Mouse (Mus musculus) liver, embryonic 12.5 days (tissue): ENCODE results near the gene Nrxn3. TPM values are rescaled to one million over a fixed set of nuclear protein-coding genes. Genes with fewer than 3 reads are reported as not detected.

Experiments used
- ATAC-seq: fragments of 200-750 bp; cut with Nextera tagmentation; 2 replicates; pipeline ENCODE4 v1.8.0; 2017; ENCODE audit warnings: moderate number of reproducible peaks, mild to moderate bottlenecking, moderate library complexity
- H3K27ac ChIP-seq: fragments of 300-500 bp; sonication (generic); 2 replicates; pipeline ENCODE4 v1.5.1; 2016; ENCODE audit warnings: mild to moderate bottlenecking
- H3K27me3 ChIP-seq: fragments of 300-500 bp; sonication (generic); replicated peaks from 2 replicates; pipeline ENCODE4 v1.6.1; 2016; ENCODE audit warnings: mild to moderate bottlenecking, moderate library complexity
- H3K36me3 ChIP-seq: fragments of 300-500 bp; sonication (generic); 2 replicates; pipeline ENCODE4 v1.6.1; 2016; ENCODE audit warnings: mild to moderate bottlenecking, moderate library complexity
- H3K4me1 ChIP-seq: fragments of 300-500 bp; sonication (generic); 2 replicates; pipeline ENCODE4 v1.6.1; 2016
- H3K4me2 ChIP-seq: fragments of 300-500 bp; sonication (generic); 2 replicates; pipeline ENCODE4 v1.6.1; 2016; ENCODE audit warnings: mild to moderate bottlenecking, moderate library complexity
- H3K4me3 ChIP-seq: fragments of 300-500 bp; sonication (generic); 2 replicates; pipeline ENCODE4 v1.5.1; 2016; ENCODE audit warnings: mild to moderate bottlenecking, moderate library complexity
- H3K9ac ChIP-seq: fragments of 300-500 bp; sonication (generic); 2 replicates; pipeline ENCODE4 v1.6.1; 2016; ENCODE audit warnings: mild to moderate bottlenecking, moderate library complexity
- H3K9me3 ChIP-seq: fragments of 300-500 bp; sonication (generic); replicated peaks from 2 replicates; pipeline ENCODE4 v1.6.1; 2016; ENCODE audit warnings: mild to moderate bottlenecking, moderate library complexity
- WGBS: fragments of 180-500 bp; shearing (Covaris S2); methylation state at CpG from one replicate; pipeline ENCODE4 v1.1.7; 2016; ENCODE audit not compliant: insufficient replicate concordance; 5-methylcytosine and 5-hydroxymethylcytosine counted together
- polyA plus RNA-seq: library from polyadenylated mRNA; unstranded; fragments of >200 nt; fragmentation: Nextera tagmentation; extraction: Ambion mirVana; gene quantifications from 2 replicates; pipeline ENCODE4 v1.2.1, GENCODE M21; 2016

Nrxn3 gene
- polyA plus RNA-seq, 1 experiment from 2014 or later, result 1.4 TPM

DNA sequence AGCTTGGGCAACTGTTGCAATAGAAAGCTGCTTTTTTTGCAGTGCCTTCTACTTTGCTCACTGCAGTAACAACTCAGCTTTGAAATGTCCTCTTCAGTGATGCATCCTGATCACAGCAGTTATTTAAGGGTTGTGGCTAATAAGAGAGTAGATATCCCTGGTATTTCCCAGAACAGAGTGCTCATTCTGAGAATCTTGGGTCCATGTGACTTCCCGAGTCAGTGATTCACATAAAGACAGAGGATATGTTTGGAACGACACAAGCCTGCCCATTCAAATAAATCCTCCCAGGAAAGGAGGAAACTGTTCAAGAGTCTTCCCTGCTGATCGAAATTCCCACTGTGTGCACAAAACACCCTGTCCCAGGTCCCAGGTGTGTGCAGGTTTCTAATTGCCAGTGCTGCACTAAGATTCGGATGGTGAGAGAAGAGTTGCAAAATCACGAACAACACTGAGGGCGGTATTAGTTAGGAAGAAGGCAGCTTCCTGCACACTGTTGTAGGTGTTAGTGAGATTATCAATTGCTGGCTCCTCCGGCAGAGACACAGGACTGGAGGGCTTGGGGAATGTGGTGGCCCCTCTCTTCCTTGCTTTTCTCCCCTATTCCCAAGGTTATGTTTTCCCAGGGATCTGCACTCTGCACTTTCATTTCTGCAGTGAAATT is 230.4 kb downstream of the Nrxn3 start:
- H3K9ac ChIP-seq, result no peak overlapping the region
- H3K36me3 ChIP-seq, result no peaks in the 10 kb centered on the region
- no peaks in the 10 kb centered on the region for H3K4me1 ChIP-seq
- no peak overlapping the region for H3K27ac ChIP-seq
- no peaks in the 10 kb centered on the region for H3K27me3 ChIP-seq
- WGBS, result 54% methylated on average over 7 of the region's 7 CpGs
- H3K4me3 ChIP-seq, result no peak overlapping the region
- no peaks in the 10 kb centered on the region for H3K9me3 ChIP-seq
- no peak for ATAC-seq
- no peak overlapping the region for H3K4me2 ChIP-seq

DNA sequence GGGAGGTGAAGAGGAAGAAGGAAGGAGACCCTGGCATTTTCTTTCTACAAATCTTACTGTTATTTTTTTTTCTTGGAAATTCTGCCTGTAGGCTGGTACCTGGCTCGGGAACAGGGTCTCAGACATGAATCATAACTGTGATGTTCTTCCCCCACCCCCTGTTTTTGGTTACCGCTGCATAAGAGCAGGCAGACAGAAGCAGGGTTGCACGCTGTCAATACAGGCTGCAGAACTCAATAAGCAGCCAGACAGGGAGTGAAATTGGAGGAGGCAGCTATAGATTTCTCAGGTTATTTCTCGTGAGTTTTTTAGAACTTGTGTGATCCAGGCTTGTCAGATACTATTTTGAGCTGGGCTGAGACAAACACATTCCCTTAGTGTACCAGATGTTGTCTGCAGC is 231.1 kb downstream of the Nrxn3 start:
- H3K4me2 ChIP-seq, result no peak overlapping the region
- H3K9ac ChIP-seq, result no peak overlapping the region
- WGBS, result 51% methylated on average over 4 of the region's 4 CpGs

DNA sequence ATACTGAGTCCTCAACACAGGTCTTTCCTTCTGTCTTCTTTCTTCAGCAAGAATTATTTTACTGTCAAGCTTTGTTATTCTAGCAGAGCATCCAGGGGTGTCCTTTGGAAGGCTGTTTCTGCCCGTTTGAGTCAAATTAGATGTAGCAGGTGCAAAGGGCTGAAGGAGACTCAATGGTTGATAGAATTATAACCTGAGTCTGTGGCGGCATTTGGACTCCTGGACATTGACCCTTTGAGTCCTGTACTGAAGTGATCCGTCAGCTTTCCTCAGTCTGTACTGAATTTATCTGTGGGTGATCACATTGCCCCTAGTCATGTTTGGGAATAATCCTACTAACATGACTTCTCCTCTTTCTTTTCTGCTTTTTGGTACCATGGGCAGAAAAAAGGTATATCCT is 234.8 kb downstream of the Nrxn3 start:
- Histone ChIP-seq H3K4me1 (no peaks in the 10 kb centered on the region), H3K36me3 (no peaks in the 10 kb centered on the region), H3K4me2 (no peak overlapping the region), H3K9ac (no peak overlapping the region), H3K9me3 (no peaks in the 10 kb centered on the region), H3K4me3 (no peak overlapping the region), H3K27me3 (no peaks in the 10 kb centered on the region), H3K27ac (no peak overlapping the region)
- ATAC-seq, result no peak
- 65% methylated on average over 3 of the region's 3 CpGs for WGBS

More for the DNA sequence above, 231.1 kb downstream of the Nrxn3 start:
- Histone ChIP-seq H3K4me1 (no peaks in the 10 kb centered on the region), H3K9me3 (no peaks in the 10 kb centered on the region), H3K36me3 (no peaks in the 10 kb centered on the region), H3K27ac (no peak overlapping the region), H3K4me3 (no peak overlapping the region), H3K27me3 (no peaks in the 10 kb centered on the region)
- no peak for ATAC-seq

DNA sequence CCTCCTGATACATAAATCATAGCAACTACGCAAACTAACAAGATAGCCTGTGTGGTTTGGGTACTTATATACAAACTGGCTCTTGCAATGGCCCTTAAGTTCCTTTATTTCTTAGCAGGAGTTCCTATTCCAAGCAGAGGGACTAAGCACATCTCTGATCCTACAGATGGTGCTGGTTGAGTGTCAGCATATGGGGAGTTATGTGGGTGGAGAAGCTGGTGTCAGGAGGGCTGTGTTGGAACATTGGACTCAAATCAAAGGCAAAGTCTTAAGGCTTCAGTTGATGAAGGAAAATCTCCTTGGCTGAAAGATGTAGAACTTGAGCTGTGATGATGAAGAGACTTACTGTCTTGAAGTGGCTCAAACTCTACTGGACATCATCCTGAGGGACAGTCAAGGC is 238.1 kb downstream of the Nrxn3 start:
- H3K4me2 ChIP-seq, result no peak overlapping the region
- no peak overlapping the region for H3K4me3 ChIP-seq
- no peaks in the 10 kb centered on the region for H3K27me3 ChIP-seq
- H3K9me3 ChIP-seq, result no peaks in the 10 kb centered on the region
- no peaks in the 10 kb centered on the region for H3K36me3 ChIP-seq
- H3K4me1 ChIP-seq, result no peaks in the 10 kb centered on the region
- H3K27ac ChIP-seq, result no peak overlapping the region
- H3K9ac ChIP-seq, result no peak overlapping the region
- no peak for ATAC-seq
- 66% methylated on average over 1 of the region's 1 CpGs for WGBS

DNA sequence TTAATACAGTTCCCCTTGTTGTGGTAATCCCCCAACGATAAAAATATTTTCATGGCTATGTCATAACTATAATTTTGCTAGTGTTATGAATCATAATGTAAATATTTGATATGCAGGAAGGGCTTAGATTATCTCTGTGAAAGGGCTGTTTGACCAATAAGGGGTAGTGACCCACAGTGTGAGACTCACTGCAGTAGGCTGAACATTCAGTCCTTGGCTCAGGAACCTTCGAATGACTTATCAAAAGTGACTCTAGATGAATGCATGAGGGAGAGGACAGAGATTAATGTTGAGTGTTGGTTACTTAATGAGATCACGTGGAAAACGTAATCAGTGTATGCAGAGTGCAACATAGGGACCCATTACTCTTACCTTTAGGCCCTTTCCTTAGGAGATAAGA is 243.7 kb downstream of the Nrxn3 start:
- H3K4me1 ChIP-seq, result no peaks in the 10 kb centered on the region
- no peak overlapping the region for H3K4me3 ChIP-seq
- 64% methylated on average over 4 of the region's 4 CpGs for WGBS
- no peak for ATAC-seq
- no peak overlapping the region for H3K27ac ChIP-seq
- no peak overlapping the region for H3K4me2 ChIP-seq
- H3K36me3 ChIP-seq, result no peaks in the 10 kb centered on the region
- no peaks in the 10 kb centered on the region for H3K9me3 ChIP-seq
- H3K9ac ChIP-seq, result no peak overlapping the region
- no peaks in the 10 kb centered on the region for H3K27me3 ChIP-seq

DNA sequence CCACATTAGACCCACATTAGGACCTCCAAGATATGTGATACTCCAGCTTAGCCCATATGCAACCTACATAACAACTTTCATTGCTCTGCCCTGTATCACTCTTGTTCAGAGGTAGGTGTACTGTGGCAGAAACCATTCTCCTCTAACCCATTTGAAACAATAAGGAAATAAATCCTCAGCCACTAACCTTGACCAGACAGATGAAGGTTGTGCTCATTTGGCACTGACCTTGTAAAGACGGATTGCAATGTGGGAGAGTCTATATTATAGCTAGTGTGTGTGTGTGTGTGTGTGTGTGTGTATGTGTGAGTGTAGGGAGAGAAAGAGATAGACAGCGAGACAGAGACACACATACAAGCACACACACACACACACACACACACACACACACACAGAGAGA is 253.9 kb downstream of the Nrxn3 start:
- H3K9ac ChIP-seq, result no peak overlapping the region
- H3K4me1 ChIP-seq, result no peaks in the 10 kb centered on the region
- no peaks in the 10 kb centered on the region for H3K27me3 ChIP-seq
- H3K27ac ChIP-seq, result no peak overlapping the region
- 0 out of 2 replicates have a peak, but pooled peaks have one; percentile 15 for ATAC-seq
- no peaks in the 10 kb centered on the region for H3K9me3 ChIP-seq
- no peak overlapping the region for H3K4me2 ChIP-seq
- no peak overlapping the region for H3K4me3 ChIP-seq
- WGBS, result 44% methylated on average over 1 of the region's 2 CpGs
- no peaks in the 10 kb centered on the region for H3K36me3 ChIP-seq

DNA sequence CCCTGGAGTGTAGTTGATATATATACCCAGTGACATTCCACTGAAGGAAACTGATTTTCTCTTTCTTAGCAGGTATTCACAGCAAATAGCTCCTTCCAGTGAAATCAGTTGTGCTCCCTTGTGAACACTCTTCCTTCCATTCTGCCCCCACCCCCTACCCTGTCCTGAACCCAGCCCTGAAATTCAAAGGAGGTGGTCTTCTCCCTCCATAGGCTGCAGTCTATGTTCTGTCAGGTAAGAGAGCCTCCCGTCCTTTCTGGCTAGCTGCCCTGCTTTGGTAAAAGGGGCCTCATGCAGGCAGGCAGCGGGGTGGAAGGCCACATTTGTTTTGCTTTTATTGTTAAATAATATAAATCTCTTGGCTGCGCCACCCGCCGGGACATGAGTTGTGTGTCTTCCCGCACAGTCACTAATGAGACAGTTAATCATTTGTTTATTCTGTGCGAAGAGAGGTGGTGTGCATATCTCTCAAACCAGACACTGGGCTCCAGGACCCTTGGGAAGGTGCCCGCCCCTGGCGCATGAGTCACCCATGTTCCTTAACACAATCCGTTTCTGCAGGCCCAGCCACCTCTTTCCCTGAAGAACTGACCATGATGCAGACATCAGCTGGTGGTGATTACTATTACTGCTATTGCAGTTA is 261.1 kb downstream of the Nrxn3 start:
- Histone ChIP-seq H3K9ac (peak overlapping the region; percentile 71), H3K27me3 (no peaks in the 10 kb centered on the region), H3K4me1 (peaks cover 52% of the 10 kb centered on the region), H3K36me3 (no peaks in the 10 kb centered on the region), H3K9me3 (no peaks in the 10 kb centered on the region), H3K4me3 (peak overlapping the region; percentile 41), H3K4me2 (peak overlapping the region; percentile 78), H3K27ac (peak overlapping the region; percentile 99)
- WGBS, result 4% methylated on average over 10 of the region's 10 CpGs
- peak; percentile 96 for ATAC-seq

DNA sequence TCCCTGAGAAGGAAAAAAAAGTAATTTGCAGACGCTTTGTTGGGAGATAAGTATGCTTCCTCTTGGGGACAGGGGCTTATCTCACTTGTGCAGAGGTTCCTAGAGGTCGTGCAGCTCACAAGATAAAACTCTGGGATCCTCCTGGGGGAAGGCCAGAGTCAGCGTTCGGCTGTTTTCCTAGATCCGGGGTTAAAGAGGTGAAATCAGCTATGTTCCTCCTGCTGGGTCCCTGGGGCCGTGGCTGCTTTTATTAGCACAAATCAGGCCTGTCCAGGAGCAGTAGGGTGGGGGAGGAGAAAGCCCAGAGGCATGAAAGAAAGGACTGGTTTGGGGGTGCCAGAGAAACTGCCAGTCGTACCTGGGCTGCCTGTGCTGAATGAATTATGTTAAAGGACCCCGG is 261.7 kb downstream of the Nrxn3 start:
- peak overlapping the region; percentile 64 for H3K9ac ChIP-seq
- H3K27me3 ChIP-seq, result no peaks in the 10 kb centered on the region
- H3K4me1 ChIP-seq, result peaks cover 52% of the 10 kb centered on the region
- H3K9me3 ChIP-seq, result no peaks in the 10 kb centered on the region
- peak overlapping the region; percentile 78 for H3K4me2 ChIP-seq
- peak overlapping the region; percentile 99 for H3K27ac ChIP-seq
- ATAC-seq, result peak; percentile 95
- H3K36me3 ChIP-seq, result no peaks in the 10 kb centered on the region
- peak overlapping the region; percentile 31 for H3K4me3 ChIP-seq
- WGBS, result 2% methylated on average over 8 of the region's 8 CpGs

DNA sequence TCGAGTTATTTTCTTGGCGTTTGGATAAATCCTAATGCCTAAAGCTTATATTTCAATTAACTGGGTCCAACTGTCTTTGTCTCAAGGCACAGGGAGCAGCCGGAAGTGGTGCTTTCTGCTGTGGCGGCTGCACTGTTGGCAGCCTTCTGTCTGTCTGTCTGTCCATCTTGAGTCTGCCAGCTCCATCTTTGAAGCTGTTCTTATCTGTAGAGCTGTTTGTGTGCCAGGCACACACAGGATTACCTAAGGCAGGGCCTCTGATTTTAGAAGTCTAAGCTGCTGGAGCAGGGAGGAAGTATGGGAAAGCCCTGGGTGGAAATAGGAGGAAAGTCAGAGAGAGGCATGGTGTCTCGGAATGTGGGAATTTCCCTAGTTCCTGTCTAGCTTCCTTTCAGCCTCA is 262.1 kb downstream of the Nrxn3 start:
- WGBS, result 13% methylated on average over 5 of the region's 5 CpGs
- peak overlapping the region; percentile 99 for H3K27ac ChIP-seq

DNA sequence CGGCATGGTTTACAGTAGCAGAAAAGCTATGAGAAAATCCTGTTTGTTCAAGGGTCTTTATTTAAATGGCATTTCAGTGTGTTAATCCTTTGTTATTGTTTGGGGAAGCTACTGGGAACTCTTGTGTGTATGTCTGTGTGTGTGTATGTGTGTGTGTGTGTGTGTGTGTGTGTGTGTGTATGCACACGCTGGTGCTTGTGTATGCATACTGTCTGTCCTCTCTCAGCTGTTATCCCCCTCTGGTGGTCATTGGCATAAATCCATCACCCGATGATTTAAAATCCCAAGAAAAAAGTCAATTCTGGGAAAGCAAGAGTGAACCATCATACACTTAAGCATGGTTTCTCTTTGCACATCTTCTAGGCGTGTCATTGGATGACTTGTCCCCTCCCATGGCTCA is 264.4 kb downstream of the Nrxn3 start:
- no peak overlapping the region for H3K9ac ChIP-seq
- no peak for ATAC-seq
- no peak overlapping the region for H3K4me2 ChIP-seq
- no peaks in the 10 kb centered on the region for H3K9me3 ChIP-seq
- H3K27me3 ChIP-seq, result no peaks in the 10 kb centered on the region
- H3K4me1 ChIP-seq, result peaks cover 51% of the 10 kb centered on the region
- H3K36me3 ChIP-seq, result no peaks in the 10 kb centered on the region
- no peak overlapping the region for H3K27ac ChIP-seq
- H3K4me3 ChIP-seq, result no peak overlapping the region
- 42% methylated on average over 4 of the region's 4 CpGs for WGBS

More for the DNA sequence above, 262.1 kb downstream of the Nrxn3 start:
- no peaks in the 10 kb centered on the region for H3K9me3 ChIP-seq
- ATAC-seq, result peak; percentile 44
- H3K36me3 ChIP-seq, result no peaks in the 10 kb centered on the region
- peaks cover 52% of the 10 kb centered on the region for H3K4me1 ChIP-seq
- H3K9ac ChIP-seq, result peak overlapping the region; percentile 64
- no peaks in the 10 kb centered on the region for H3K27me3 ChIP-seq
- H3K4me3 ChIP-seq, result peak overlapping the region; percentile 31
- H3K4me2 ChIP-seq, result peak overlapping the region; percentile 78

DNA sequence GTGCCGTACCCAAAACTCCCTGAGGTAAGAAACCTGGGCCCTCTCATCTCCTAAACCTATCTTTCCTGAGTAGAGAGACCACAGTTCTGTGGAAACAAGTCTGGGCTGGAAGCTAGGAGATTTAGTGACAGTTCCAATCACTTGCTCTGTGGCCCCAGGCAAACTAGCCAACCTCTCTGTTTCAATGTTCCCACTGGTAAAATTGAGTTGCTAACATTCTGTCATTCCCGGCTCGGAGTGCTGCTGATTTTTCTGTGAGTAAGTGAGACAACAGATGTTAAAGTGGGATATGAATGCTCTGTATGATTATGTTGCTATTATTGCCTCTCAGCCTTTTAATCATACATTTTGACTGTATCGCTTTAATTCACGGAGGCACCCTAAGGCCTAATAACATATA is 268.1 kb downstream of the Nrxn3 start:
- Histone ChIP-seq H3K27me3 (no peaks in the 10 kb centered on the region), H3K9me3 (no peaks in the 10 kb centered on the region), H3K4me2 (no peak overlapping the region), H3K4me3 (no peak overlapping the region), H3K9ac (no peak overlapping the region), H3K4me1 (peaks cover 18% of the 10 kb centered on the region), H3K36me3 (no peaks in the 10 kb centered on the region), H3K27ac (no peak overlapping the region)
- ATAC-seq, result no peak
- WGBS, result 77% methylated on average over 5 of the region's 5 CpGs

DNA sequence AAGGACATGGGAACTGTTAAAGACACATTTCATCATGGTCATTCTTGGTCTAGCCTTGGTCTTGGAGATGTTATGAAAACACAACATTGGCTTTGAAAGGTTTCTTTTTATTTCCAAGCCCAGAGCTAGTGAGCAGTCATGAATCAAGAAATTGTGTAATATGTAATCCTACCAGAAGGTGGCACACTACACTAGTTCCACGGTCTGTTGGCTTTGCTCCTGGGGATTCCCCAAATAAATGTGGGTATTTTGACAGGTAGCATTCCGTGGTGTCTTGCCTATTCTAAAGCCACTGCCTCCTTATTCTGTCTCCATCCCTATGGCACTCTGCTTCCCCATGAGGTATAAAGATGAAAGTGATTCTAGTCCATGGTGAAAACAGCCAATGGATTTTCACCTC is 269.5 kb downstream of the Nrxn3 start:
- Histone ChIP-seq H3K9ac (no peak overlapping the region), H3K4me2 (no peak overlapping the region), H3K27me3 (no peaks in the 10 kb centered on the region), H3K4me3 (no peak overlapping the region), H3K36me3 (no peaks in the 10 kb centered on the region), H3K9me3 (no peaks in the 10 kb centered on the region), H3K4me1 (peaks cover 4% of the 10 kb centered on the region), H3K27ac (no peak overlapping the region)
- peak; percentile 78 for ATAC-seq
- 2% methylated on average over 2 of the region's 2 CpGs for WGBS
